Mouse (Mus musculus) neural tube, embryonic 12.5 days (tissue): ENCODE measurements around the gene Slc15a4. TPM values are rescaled to one million over a fixed set of nuclear protein-coding genes. Genes with fewer than 3 reads are reported as not detected.

ENCODE experiments used
- ATAC-seq: fragments of 200-750 bp; cut with Nextera tagmentation; 2 replicates; pipeline ENCODE4 v1.8.0; 2017; ENCODE audit warnings: low read depth, mild to moderate bottlenecking, moderate TSS enrichment, moderate library complexity; ENCODE audit not compliant: low FRiP score
- H3K27ac ChIP-seq: fragments of 300-500 bp; sonication (generic); 2 replicates; pipeline ENCODE4 v1.5.1; 2016
- H3K27me3 ChIP-seq: fragments of 300-500 bp; sonication (generic); replicated peaks from 2 replicates; pipeline ENCODE4 v1.6.1; 2016; ENCODE audit warnings: mild to moderate bottlenecking
- H3K36me3 ChIP-seq: fragments of 300-500 bp; sonication (generic); 2 replicates; pipeline ENCODE4 v1.6.1; 2016; ENCODE audit warnings: mild to moderate bottlenecking
- H3K4me1 ChIP-seq: fragments of 300-500 bp; sonication (generic); 2 replicates; pipeline ENCODE4 v1.6.1; 2016
- H3K4me2 ChIP-seq: fragments of 300-500 bp; sonication (generic); replicated peaks from 2 replicates; pipeline ENCODE4 v1.6.1; 2016; ENCODE audit warnings: mild to moderate bottlenecking
- H3K4me3 ChIP-seq: fragments of 300-500 bp; sonication (generic); 2 replicates; pipeline ENCODE4 v1.5.1; 2016
- H3K9ac ChIP-seq: fragments of 300-500 bp; sonication (generic); 2 replicates; pipeline ENCODE4 v1.6.1; 2016; ENCODE audit warnings: mild to moderate bottlenecking
- H3K9me3 ChIP-seq: fragments of 300-500 bp; sonication (generic); 2 replicates; pipeline ENCODE4 v1.6.1; 2016; ENCODE audit warnings: mild to moderate bottlenecking
- WGBS: fragments of 180-500 bp; shearing (Covaris S2); methylation state at CpG from one replicate; pipeline ENCODE4 v1.1.7; 2016; 5-methylcytosine and 5-hydroxymethylcytosine counted together
- polyA plus RNA-seq: library from polyadenylated mRNA; unstranded; fragments of >200 nt; fragmentation: Nextera tagmentation; extraction: Ambion mirVana; gene quantifications from 2 replicates; pipeline ENCODE4 v1.2.1, GENCODE M21; 2016

Slc15a4 gene
- polyA plus RNA-seq, 1 experiment from 2014 or later = 23.0 TPM

- no peaks in the 10 kb centered on the region for H3K9me3 ChIP-seq
- no peaks in the 10 kb centered on the region for H3K4me1 ChIP-seq
- peaks cover 42% of the 10 kb centered on the region for H3K36me3 ChIP-seq
- no peak overlapping the region for H3K4me2 ChIP-seq
- no peak overlapping the region for H3K9ac ChIP-seq
- no peaks in the 10 kb centered on the region for H3K27me3 ChIP-seq
- H3K27ac ChIP-seq = no peak overlapping the region
- WGBS = 75% methylated on average over 5 of the region's 5 CpGs
- no peak overlapping the region for H3K4me3 ChIP-seq
- no peak for ATAC-seq
Measured at GRCm38 (mm10) chr5:127592406-127592805, 40.3 kb downstream of the Slc15a4 start.

- Histone ChIP-seq H3K36me3 (no peaks in the 10 kb centered on the region; the same call in 1 of the 2 replicates), H3K9me3 (no peaks in the 10 kb centered on the region), H3K4me1 (no peaks in the 10 kb centered on the region), H3K4me2 (no peak overlapping the region), H3K27me3 (no peaks in the 10 kb centered on the region), H3K4me3 (no peak overlapping the region), H3K9ac (no peak overlapping the region), H3K27ac (no peak overlapping the region)
- WGBS = 57% methylated on average over 6 of the region's 6 CpGs
- no peak for ATAC-seq
Measured at GRCm38 (mm10) chr5:127587854-127588253, 44.8 kb downstream of the Slc15a4 start.

- H3K4me3 ChIP-seq = no peak overlapping the region
- no peaks in the 10 kb centered on the region for H3K9me3 ChIP-seq
- H3K4me1 ChIP-seq = no peaks in the 10 kb centered on the region
- ATAC-seq = no peak
- H3K4me2 ChIP-seq = no peak overlapping the region
- WGBS = 85% methylated on average over 8 of the region's 8 CpGs
- no peak overlapping the region for H3K9ac ChIP-seq
- H3K27ac ChIP-seq = no peak overlapping the region
- no peaks in the 10 kb centered on the region for H3K27me3 ChIP-seq
- no peaks in the 10 kb centered on the region for H3K36me3 ChIP-seq
Measured at GRCm38 (mm10) chr5:127583658-127584057, 49.0 kb downstream of the Slc15a4 start.

- Histone ChIP-seq H3K9me3 (no peaks in the 10 kb centered on the region), H3K27me3 (no peaks in the 10 kb centered on the region), H3K27ac (no peak overlapping the region), H3K36me3 (no peaks in the 10 kb centered on the region), H3K4me1 (no peaks in the 10 kb centered on the region), H3K4me3 (no peak overlapping the region), H3K9ac (no peak overlapping the region), H3K4me2 (no peak overlapping the region)
- ATAC-seq = no peak
- WGBS = 60% methylated on average over 8 of the region's 8 CpGs
Measured at GRCm38 (mm10) chr5:127577419-127577818, 55.3 kb downstream of the Slc15a4 start.

GRCm38 (mm10) chr5:127567165-127567741, 65.4 kb downstream of the Slc15a4 start:
- H3K27me3 ChIP-seq = no peaks in the 10 kb centered on the region
- H3K4me3 ChIP-seq = no peak overlapping the region
- H3K9ac ChIP-seq = no peak overlapping the region
- no peaks in the 10 kb centered on the region for H3K9me3 ChIP-seq
- H3K4me2 ChIP-seq = no peak overlapping the region
- ATAC-seq = no peak
- H3K4me1 ChIP-seq = no peaks in the 10 kb centered on the region
- H3K36me3 ChIP-seq = peaks cover 11% of the 10 kb centered on the region
- H3K27ac ChIP-seq = no peak overlapping the region
- WGBS = 73% methylated on average over 6 of the region's 6 CpGs

- H3K9me3 ChIP-seq = no peaks in the 10 kb centered on the region
- H3K4me2 ChIP-seq = no peak overlapping the region
- H3K9ac ChIP-seq = no peak overlapping the region
- no peaks in the 10 kb centered on the region for H3K27me3 ChIP-seq
- H3K27ac ChIP-seq = no peak overlapping the region
- ATAC-seq = no peak
- no peaks in the 10 kb centered on the region for H3K4me1 ChIP-seq
- H3K4me3 ChIP-seq = no peak overlapping the region
- 93% methylated on average over 3 of the region's 3 CpGs for WGBS
- H3K36me3 ChIP-seq = peaks cover 17% of the 10 kb centered on the region
Measured at GRCm38 (mm10) chr5:127561086-127561485, 71.6 kb downstream of the Slc15a4 start.

- Histone ChIP-seq H3K4me2 (no peak overlapping the region), H3K4me1 (no peaks in the 10 kb centered on the region), H3K27ac (no peak overlapping the region), H3K9ac (no peak overlapping the region), H3K36me3 (no peaks in the 10 kb centered on the region), H3K9me3 (no peaks in the 10 kb centered on the region), H3K27me3 (no peaks in the 10 kb centered on the region), H3K4me3 (no peak overlapping the region)
- 73% methylated on average over 2 of the region's 2 CpGs for WGBS
- no peak for ATAC-seq
Measured at GRCm38 (mm10) chr5:127548136-127548535, 84.6 kb downstream of the Slc15a4 start.

GRCm38 (mm10) chr5:127546585-127546991, 86.1 kb downstream of the Slc15a4 start:
- H3K4me1 ChIP-seq = no peaks in the 10 kb centered on the region
- H3K9me3 ChIP-seq = no peaks in the 10 kb centered on the region
- H3K4me3 ChIP-seq = no peak overlapping the region
- no peaks in the 10 kb centered on the region for H3K36me3 ChIP-seq
- no peak overlapping the region for H3K9ac ChIP-seq
- ATAC-seq = no peak
- H3K27ac ChIP-seq = no peak overlapping the region
- no peaks in the 10 kb centered on the region for H3K27me3 ChIP-seq
- H3K4me2 ChIP-seq = no peak overlapping the region
- WGBS = 90% methylated on average over 5 of the region's 5 CpGs

Other genes starting within 250 kb of the Slc15a4 start
- 0.55 and 0.89 TPM in 2 replicates for gene Glt1d1, start 635 bp downstream of the Slc15a4 start, polyA plus RNA-seq